Mouse (Mus musculus) embryonic facial prominence, embryonic 15.5 days (tissue): ENCODE measurements around the gene Gm11011. TPM values are rescaled to one million over a fixed set of nuclear protein-coding genes. Genes with fewer than 3 reads are reported as not detected.

Source experiments
- polyA plus RNA-seq: library from polyadenylated mRNA; unstranded; fragments of >200 nt; fragmentation: Nextera tagmentation; extraction: Ambion mirVana; gene quantifications from 2 replicates; pipeline ENCODE4 v1.2.1, GENCODE M21; 2015

Gene Gm11011
- polyA plus RNA-seq, 1 experiment from 2014 or later = not detected

Other genes with a start within 250 kb of the Gm11011 start
- gene Tshz2, start 45.3 kb upstream of the Gm11011 start, polyA plus RNA-seq = 10.1 and 10.5 TPM in 2 replicates